Mouse (Mus musculus) hindbrain, postnatal 0 days (tissue): Measurements from ENCODE around the gene Kmt2d. TPM values are rescaled to one million over a fixed set of nuclear protein-coding genes. Genes with fewer than 3 reads are reported as not detected.

Source experiments
- ATAC-seq: fragments of 200-750 bp; cut with Nextera tagmentation; 2 replicates; pipeline ENCODE4 v1.8.0; 2017; ENCODE audit warnings: mild to moderate bottlenecking, moderate TSS enrichment, moderate library complexity
- DNase-seq: peaks from one replicate; pipeline ENCODE4 v3.0.0-alpha.2; 2015; ENCODE audit warnings: low spot score
- H3K27ac ChIP-seq: fragments of 300-500 bp; sonication (generic); 2 replicates; pipeline ENCODE4 v1.5.1; 2014; ENCODE audit warnings: mild to moderate bottlenecking
- H3K27me3 ChIP-seq: fragments of 300-500 bp; sonication (generic); 2 replicates; pipeline ENCODE4 v1.6.1; 2014; ENCODE audit warnings: low read length, mixed read lengths; ENCODE audit not compliant: insufficient read depth
- H3K36me3 ChIP-seq: fragments of 300-500 bp; sonication (generic); 2 replicates; pipeline ENCODE4 v1.6.1; 2014; ENCODE audit warnings: low read length, mixed read lengths; ENCODE audit not compliant: insufficient read depth
- H3K4me1 ChIP-seq: fragments of 300-500 bp; sonication (generic); 2 replicates; pipeline ENCODE4 v1.6.1; 2014; ENCODE audit warnings: antibody characterized with exemption, low read length, mixed read lengths; ENCODE audit not compliant: insufficient read depth
- H3K4me2 ChIP-seq: fragments of 300-500 bp; sonication (generic); 2 replicates; pipeline ENCODE4 v1.6.1; 2014; ENCODE audit warnings: low read depth, mild to moderate bottlenecking, low read length, moderate library complexity, mixed read lengths
- H3K4me3 ChIP-seq: fragments of 300-500 bp; sonication (generic); 2 replicates; pipeline ENCODE4 v1.5.1; 2014; ENCODE audit warnings: low read length
- H3K9ac ChIP-seq: fragments of 300-500 bp; sonication (generic); replicated peaks from 2 replicates; pipeline ENCODE4 v1.6.1; 2014; ENCODE audit warnings: mild to moderate bottlenecking, low read length, moderate library complexity, mixed read lengths
- H3K9me3 ChIP-seq: fragments of 300-500 bp; sonication (generic); 2 replicates; pipeline ENCODE4 v1.6.1; 2016; ENCODE audit warnings: low read length, mixed read lengths
- CTCF ChIP-seq: IDR thresholded peaks from 2 replicates; pipeline ENCODE4 v1.5.1; 2016; ENCODE audit warnings: antibody characterized with exemption, control low read depth, low read depth
- WGBS: fragments of 180-500 bp; shearing (Covaris S2); extraction: QIAGEN DNeasy Blood & Tissue Kit; methylation state at CpG from one replicate; pipeline ENCODE4 v1.1.7; 2014; 5-methylcytosine and 5-hydroxymethylcytosine counted together
- polyA plus RNA-seq: library from polyadenylated mRNA; unstranded; fragments of >200 nt; fragmentation: Nextera tagmentation; extraction: Ambion mirVana; gene quantifications from 2 replicates; pipeline ENCODE4 v1.2.1, GENCODE M21; 2015
- total RNA-seq: library from RNA; depleted of rRNA; stranded (reverse); fragments of >200 nt; gene quantifications from 2 replicates; pipeline ENCODE4 v1.2.3, GENCODE M21; 2014

The Kmt2d gene
- total and polyA plus RNA-seq, 2 experiments from 2014 or later, result 7.4 to 27.7 TPM

- ATAC-seq (peak; percentile 88), DNase-seq (peak; percentile 98)
- peak overlapping the region; percentile 99 for H3K9ac ChIP-seq
- H3K4me3 ChIP-seq, result peak overlapping the region; percentile 100
- H3K9me3 ChIP-seq, result no peaks in the 10 kb centered on the region
- H3K4me1 ChIP-seq, result peaks cover 27% of the 10 kb centered on the region
- 2% methylated on average over 47 of the region's 51 CpGs for WGBS
- peak; percentile 28; the same call in 1 of the 2 replicates for TF ChIP-seq CTCF
- peak overlapping the region; percentile 100 for H3K27ac ChIP-seq
- no peaks in the 10 kb centered on the region for H3K27me3 ChIP-seq
- no peaks in the 10 kb centered on the region for H3K36me3 ChIP-seq
- H3K4me2 ChIP-seq, result peak overlapping the region; percentile 99
Observed at GRCm38 (mm10) chr15:98871916-98872888, 1.2 kb upstream of the Kmt2d start.

DNA sequence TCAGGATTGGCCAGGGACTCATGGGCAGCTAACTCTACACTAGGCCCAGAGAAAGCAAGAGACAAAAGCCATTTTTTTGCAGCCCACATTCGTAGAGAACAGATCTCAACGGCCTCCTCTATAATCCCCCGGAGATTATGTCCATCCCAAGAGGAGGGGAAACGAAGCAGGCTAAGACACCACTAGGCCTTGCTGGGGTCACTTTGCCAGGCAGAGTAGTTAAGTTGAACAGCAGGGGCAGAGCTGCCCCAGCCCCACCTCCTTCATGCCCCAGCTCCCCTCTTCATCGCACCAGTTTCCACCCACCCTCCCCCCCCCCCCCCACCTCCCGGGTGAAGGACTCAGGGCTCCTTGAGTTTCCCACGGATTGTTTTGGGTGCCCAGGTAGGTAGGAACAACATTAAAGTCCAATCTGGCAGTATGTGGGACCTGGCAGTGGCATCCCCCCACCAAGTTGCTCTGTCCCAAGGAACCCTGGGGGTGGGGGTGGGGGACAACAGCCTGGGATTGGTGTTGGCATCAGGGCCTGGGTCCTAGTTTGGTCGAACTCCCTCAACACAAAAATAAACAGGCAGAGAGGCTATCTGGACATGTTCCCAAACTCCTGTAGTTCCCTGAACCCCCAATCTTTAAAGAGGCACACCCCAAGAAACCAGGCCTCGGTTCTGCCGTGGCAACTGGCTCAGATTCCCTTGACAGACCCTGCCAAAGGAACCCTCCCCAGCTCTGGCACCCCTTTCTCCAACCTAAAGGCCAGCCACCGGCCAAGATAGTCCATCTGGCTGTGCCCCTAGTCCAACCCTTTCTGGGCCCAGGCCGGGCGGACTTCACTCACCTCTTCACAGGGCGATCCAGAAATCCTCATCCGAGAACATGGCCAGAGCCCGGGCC, 580 bp downstream of the Kmt2d start:
- Histone ChIP-seq H3K27me3 (no peaks in the 10 kb centered on the region), H3K4me1 (peaks cover 31% of the 10 kb centered on the region), H3K4me2 (peak overlapping the region; percentile 99), H3K36me3 (peaks cover 9% of the 10 kb centered on the region), H3K9me3 (no peaks in the 10 kb centered on the region), H3K9ac (peak overlapping the region; percentile 99), H3K27ac (peak overlapping the region; percentile 100), H3K4me3 (peak overlapping the region; percentile 100)
- no peak for TF ChIP-seq CTCF
- DNase-seq (peak; percentile 45), ATAC-seq (no peak)
- 0% methylated on average over 16 of the region's 16 CpGs for WGBS

DNA sequence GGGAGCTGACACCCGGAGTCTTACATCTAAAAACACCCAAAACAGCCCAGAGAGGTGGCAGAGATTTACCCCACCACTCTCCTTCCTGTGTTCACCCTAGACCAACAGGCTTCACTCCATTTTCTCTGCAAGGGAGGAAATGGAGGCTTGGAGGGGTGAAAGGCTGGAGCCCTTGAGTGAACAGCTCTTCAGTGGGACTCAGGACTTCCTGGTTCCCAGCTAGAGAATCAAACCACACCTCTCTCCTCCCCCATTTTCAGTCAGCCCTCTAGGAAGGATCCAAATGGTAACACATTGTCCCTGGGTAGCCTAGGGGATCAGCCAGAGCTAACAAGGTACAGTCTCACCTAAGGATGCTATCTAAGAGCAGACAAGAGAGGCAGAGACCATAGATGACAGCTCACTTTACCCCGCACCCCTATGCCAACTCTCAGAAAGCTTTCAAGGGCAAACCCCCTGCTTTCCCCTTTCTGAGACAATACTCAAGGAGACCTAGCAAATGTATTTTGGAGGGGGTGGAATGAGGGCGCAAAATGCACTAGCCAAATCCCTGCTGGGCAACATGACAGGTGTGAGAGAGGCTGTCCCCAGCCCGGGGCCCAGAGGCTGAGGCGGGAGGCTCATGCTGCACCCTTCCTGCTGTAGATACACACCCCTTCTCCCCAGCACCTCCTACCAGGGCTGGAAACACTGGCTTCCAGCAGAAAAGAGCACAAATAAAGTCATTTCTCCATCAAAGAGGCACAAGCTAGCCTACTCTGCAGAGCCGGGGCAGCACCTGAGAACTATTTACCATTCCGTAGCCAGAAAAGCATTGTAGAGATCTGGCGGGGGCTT, 1.4 kb downstream of the Kmt2d start:
- DNase-seq (no peak), ATAC-seq (no peak)
- Histone ChIP-seq H3K4me1 (peaks cover 31% of the 10 kb centered on the region), H3K27ac (no peak overlapping the region; the same call in 1 of the 2 replicates), H3K36me3 (peaks cover 18% of the 10 kb centered on the region), H3K4me3 (peak overlapping the region; percentile 100), H3K27me3 (no peaks in the 10 kb centered on the region), H3K4me2 (peak overlapping the region; percentile 99), H3K9me3 (no peaks in the 10 kb centered on the region), H3K9ac (peak overlapping the region; percentile 99)
- WGBS, result 10% methylated on average over 8 of the region's 8 CpGs
- no peak for TF ChIP-seq CTCF

DNA sequence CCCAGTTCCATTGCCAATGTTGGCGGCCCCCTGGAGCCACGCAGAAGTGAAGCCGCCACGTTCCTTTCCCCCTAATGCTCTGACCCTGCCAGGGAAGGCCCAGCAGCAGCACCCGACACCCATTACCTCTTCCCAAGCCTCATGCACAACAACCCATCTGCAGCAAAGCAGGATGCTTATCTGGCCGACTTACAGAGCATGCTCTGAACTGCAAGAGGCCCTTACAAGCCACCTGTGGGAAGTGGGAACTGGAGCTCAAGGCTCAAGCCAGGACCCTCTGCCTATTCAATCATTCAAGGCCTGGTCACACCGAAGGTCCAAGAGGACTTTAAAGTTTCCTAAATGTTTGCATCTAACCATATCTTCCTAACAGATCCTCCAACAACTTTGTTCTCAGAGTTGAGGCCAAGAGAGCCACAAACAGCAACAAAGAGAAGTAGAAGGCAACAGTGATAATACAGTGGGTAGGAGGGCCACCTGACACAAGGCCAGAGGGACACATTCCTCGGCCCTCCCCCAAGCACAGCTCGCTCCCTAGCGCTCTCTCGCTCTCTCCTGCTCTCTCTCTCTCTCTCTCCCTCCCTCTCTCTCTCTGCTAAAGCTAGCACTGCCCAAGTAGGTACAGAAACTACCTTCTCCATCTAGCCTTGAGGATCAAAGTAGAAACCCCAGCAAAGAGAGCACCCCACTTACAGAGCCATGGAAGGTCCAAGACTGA, 2.5 kb downstream of the Kmt2d start:
- peaks cover 31% of the 10 kb centered on the region for H3K4me1 ChIP-seq
- ATAC-seq (no peak), DNase-seq (no peak)
- H3K36me3 ChIP-seq, result peaks cover 28% of the 10 kb centered on the region
- peak overlapping the region; percentile 15; the same call in 1 of the 2 replicates for H3K27ac ChIP-seq
- 26% methylated on average over 11 of the region's 11 CpGs for WGBS
- H3K4me3 ChIP-seq, result peak overlapping the region; percentile 100
- TF ChIP-seq CTCF, result no peak
- H3K9me3 ChIP-seq, result no peaks in the 10 kb centered on the region
- peak overlapping the region; percentile 99 for H3K4me2 ChIP-seq
- no peaks in the 10 kb centered on the region for H3K27me3 ChIP-seq
- peak overlapping the region; percentile 99 for H3K9ac ChIP-seq

DNA sequence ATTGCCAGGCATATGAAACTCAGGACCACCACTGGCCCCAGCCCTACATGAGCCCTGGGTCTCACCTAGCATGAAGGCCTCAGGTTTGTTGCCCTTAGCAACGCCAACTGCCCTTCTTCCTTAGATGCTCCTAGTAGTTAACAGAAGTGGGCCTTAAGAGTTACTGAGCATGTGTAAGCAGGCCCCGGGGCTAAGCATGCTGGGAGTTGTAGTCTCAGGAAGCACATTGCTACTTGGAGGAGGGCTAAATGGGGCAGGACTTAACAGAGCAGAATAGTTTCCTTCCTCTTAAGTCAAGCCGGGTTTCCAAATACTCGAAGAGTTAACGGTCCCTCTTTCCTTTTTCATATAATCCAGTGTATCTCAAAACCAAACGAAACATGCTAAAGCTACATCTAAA, 3.7 kb downstream of the Kmt2d start:
- Histone ChIP-seq H3K4me2 (peak overlapping the region; percentile 99), H3K9ac (no peak overlapping the region; the same call in 1 of the 2 replicates), H3K36me3 (peaks cover 40% of the 10 kb centered on the region), H3K27ac (no peak overlapping the region), H3K4me1 (peaks cover 28% of the 10 kb centered on the region), H3K4me3 (peak overlapping the region; percentile 100; the same call in 1 of the 2 replicates), H3K9me3 (no peaks in the 10 kb centered on the region), H3K27me3 (no peaks in the 10 kb centered on the region)
- DNase-seq (peak; percentile 67), ATAC-seq (no peak)
- TF ChIP-seq CTCF, result no peak
- 57% methylated on average over 6 of the region's 6 CpGs for WGBS
